Mouse (Mus musculus) liver, embryonic 18 days (tissue): ENCODE data around the gene Wwox. TPM values are rescaled to one million over a fixed set of nuclear protein-coding genes. Genes with fewer than 3 reads are reported as not detected.

Experiments used
- polyA plus RNA-seq: library from polyadenylated mRNA; depleted of rRNA; stranded (reverse); fragments of >200 nt; gene quantifications from 2 replicates; pipeline ENCODE4 v1.2.3, GENCODE M21; 2012; rRNA removed

Wwox gene
- 2.9 TPM in 2 replicates for polyA plus RNA-seq

DNA sequence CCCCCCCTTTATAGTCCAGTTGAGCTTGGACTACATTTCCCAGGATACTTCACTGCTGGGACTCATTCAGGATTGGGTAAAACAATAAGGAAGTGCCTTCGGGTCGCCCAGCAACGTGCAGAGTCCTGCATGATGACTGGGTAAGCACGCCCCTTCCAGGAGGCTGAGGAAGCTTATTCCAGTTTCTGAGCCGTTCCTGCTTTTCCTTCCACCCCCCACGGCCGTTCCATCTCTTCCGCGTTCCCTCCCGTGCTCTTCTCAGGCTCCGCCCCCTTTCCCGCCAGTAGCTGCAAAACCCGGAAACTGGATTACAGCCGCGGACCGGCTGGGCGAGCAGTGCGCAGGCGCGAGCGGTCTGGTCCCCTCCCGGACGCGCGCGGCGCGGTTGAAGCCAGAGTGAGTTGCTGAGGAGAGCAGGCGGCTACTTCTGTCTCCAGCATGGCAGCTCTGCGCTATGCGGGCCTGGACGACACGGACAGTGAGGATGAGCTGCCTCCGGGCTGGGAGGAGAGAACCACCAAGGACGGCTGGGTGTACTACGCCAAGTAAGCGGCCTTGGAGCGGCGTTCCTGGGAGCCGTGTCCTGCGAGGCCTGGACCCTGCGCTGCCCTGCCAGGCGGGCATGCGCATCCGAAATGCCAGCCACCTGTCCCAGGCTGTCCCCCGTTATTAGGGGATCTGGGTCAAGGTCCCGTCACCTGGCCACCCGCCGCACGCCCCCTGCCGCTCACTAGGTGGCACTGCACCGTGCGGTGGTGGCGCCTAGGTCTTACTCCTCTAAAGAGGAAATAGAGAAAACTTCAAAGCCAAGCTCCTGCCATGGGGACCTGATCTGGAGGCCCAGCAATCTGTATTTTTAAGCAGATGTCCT, at the start of gene Wwox:
TSS of gene Wwox (plus strand) at position 322 of the 871 bp plus-strand sequence.

GRCm38 (mm10) chr8:114417786-114418185, 21.7 kb upstream of the Wwox start, which contains the start of gene Clec3a:
TSS of gene Clec3a (plus strand) at chr8:114418086.

Other genes starting within 250 kb of the Wwox start
- gene Vat1l, start 234.0 kb upstream of the Wwox start, polyA plus RNA-seq = 0.05 and 0.06 TPM in 2 replicates
- gene Clec3a, start 21.6 kb upstream of the Wwox start, polyA plus RNA-seq = not detected in 2 replicates